Mouse (Mus musculus): ENCODE results near the gene Trim71.

Gene Trim71

DNA sequence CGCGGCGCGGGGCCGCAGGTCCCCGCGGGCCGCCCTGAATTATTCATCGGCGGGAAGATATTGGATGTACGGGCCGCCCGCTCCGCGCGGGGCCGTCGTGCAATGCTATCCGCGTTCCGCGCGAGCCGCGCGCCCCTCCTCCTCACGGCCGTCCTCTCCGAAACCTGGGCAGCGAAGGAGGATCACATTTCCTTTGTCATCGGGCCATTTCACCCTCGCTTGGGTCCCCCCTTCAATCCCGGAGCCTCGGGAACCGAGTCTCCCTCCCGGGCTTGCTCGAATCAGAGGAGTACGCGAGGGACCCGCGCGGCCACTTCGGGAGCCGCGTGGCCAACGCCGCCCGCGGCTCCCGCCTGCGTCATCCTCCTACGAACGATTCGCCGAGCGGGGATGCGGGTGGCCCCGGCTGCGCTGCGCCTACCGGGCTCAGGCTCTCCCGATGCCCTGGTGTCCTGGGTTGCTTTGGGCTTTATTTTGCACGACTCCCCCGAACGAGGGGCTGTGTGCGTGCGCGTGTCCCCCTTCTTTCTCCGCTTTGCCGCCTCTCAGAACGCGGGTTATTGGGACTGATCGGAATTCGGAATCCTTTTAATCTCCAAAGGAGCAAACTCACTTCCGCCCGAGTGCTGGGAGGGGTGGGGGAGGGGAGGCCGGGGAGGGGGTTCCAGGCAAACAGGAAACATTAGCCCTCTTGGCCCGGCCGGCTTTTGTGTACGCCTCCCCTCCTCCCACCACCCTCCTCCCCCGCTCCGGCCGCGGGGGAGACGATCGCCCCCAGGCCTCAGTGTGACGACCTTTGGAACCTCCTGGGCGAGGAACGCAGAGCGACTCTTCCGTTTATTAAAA lies at the start of gene Trim71:
Gene Trim71, minus strand, starts transcription at position 609 of the 846 bp plus-strand sequence.
- no peak for DNase-seq (ENCODE audit: low read depth, low spot score)

DNA sequence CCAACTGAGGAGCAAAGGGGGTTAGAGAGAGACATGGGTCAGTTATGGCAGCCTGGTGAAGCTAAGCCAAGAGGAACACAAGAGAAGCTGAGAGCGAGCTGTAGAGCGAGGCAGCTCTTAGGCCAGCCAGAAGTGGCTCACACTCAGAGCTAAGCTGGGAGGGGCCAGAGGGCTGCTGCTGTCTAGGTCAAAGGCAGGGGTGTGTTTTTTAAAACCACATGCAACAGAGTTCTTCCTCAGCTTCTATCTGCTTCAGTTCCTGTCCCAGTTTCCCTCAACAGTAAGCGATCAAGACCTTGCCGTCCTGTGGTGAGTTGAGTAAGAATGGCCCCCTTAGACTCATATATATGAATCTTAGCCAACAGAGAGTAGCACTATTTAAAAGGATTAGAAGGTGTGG lies 48.9 kb upstream of the Trim71 start:
- DNase-seq (ENCODE audit: low read depth, low spot score): no peak

DNA sequence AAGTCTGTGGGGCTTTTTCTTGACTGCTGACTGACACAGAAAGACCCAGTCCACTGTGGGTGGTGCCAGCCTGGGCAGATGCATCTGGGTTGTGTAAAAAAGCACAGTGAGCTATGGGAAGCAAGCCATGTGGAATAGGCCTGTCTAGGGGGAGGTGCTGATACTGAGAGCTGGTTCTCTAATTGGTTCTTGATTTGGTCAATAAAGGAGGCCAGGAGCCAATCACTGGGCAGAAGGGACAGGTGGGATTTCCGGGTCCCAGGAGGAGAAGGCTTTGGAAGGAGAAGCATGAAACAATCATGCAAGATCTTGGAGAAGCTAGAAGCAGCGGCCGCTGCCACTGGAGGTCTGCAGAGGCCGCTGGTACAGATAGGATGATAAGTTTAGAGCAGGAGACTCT lies 48.4 kb upstream of the Trim71 start:
- no peak for DNase-seq (ENCODE audit: low read depth, low spot score)

DNA sequence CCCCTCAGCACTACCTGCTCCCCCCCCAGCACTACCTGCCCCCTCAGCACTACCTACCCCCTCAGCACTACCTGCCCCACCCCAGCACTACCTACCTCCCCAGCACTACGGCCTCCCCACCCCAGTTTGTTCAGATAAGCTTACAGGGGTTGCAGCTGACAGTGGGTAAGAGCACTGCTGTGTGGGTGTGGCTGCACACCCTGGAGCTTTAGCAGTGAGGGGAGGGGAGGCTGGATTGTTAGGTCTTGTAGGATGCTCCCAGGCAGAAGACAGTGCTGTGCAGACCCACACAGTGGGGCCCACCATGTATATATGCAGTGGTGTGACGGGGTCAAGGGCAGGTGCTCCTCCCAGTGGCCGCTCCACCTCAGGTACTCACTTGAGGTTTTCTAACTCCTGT lies 46.1 kb upstream of the Trim71 start:
- DNase-seq (ENCODE audit: low read depth, low spot score): no peak

DNA sequence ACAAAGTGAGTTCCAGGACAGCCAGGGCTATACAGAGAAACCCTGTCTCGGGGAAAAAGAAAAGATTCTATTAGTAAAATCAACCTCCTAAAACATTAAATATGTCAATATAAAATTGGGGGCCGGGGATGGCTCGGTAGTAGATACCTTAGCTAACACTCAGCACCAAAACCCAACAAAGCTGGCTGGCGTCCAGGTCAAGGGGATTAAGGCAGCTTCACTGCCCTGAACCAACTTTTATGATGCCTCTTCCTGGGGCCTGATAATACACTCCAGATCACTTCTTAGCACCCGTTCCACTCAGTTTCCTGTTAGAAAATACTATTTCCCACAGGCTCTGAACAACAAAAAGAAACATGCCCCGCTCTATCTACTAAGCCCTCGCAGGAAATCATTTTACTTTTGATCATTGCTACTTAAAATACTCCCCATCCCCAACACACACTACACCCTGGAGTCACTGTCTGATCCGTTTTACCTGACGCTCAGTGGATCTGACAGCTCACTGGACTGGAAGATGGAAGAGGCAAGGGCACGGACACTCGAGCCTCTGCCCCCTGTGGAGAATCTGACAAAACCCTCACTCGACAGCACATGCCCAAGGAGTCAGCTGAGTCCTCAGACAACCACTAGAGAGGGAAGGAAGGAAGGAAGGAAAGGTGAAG lies 39.8 kb upstream of the Trim71 start:
- DNase-seq (ENCODE audit: low read depth, low spot score): no peak

DNA sequence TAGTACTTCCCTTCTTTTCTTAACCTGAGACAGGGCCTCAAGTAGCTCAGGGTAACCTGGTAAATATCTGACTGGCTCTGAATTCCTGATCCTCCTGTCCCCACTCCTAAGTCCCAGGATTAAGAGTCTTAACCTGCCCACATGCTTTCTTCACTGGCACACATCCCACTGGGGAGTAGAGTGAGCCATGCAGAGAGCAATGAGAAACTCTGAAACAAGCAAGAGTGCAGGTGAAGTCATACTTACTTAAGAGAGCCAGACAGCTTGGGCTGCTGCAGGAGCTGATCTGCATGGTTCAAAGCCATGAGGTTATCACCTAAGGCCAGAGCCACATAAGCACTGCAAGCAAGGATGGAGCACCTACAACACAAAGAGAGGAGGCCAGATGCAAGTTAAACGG lies 36.9 kb upstream of the Trim71 start:
- DNase-seq (ENCODE audit: low read depth, low spot score): no peak

DNA sequence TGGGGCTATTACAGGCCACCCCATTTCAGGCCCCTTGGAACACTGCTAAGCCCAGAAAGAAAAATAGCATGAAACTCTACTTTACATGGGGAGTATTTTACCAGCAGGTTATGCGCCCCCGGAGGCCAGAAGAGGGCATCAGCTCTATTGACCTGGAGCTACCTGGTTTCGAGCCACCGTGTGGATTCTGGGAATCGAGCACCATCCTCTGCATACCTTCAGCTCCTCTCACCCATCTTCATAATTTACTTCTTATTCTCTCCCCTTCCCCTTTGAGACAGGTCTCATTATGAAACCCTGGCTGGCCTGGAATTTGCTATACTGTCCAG lies 20.8 kb upstream of the Trim71 start:
- no peak for DNase-seq (ENCODE audit: low read depth, low spot score)

DNA sequence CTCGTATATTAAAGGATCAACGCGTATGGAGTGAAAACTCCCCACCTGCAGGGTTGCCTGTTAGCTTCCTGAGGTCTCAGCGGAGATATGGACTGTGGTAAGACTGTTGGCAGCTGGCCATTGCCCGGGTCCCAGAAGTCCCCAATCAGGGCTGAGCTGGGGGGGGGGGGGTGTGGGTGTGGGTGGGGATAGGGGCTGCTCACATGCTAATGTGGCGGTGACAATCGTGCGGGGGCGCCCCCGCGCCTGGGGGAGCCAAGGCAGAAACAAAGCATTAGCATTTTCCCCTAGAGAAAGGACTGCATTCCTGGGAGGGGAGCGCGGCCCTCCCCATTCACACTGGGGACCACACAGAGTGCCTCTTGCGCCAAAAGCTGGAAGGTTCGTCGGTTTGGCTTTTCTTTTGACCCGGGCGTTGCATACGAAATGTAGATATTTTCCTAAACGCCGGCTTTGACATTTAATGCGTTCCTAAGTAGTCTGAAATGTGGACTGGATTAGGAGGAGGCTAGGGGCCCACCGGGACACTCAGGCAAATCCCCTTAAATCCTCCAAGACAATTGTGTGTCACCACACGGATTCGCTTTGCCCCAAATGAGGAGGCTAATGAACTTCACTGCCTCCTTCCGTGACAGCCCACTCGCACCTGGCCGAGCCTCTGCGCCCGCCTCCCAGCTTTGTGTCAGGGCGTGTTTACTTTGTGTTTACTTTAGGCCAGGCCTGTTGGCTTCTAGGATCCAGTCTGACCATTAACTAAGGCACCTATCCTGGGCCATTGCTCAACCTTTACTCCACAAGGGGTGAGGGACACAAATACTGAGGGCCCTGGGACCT lies 20.2 kb upstream of the Trim71 start:
- no peak for DNase-seq (ENCODE audit: low read depth, low spot score)

DNA sequence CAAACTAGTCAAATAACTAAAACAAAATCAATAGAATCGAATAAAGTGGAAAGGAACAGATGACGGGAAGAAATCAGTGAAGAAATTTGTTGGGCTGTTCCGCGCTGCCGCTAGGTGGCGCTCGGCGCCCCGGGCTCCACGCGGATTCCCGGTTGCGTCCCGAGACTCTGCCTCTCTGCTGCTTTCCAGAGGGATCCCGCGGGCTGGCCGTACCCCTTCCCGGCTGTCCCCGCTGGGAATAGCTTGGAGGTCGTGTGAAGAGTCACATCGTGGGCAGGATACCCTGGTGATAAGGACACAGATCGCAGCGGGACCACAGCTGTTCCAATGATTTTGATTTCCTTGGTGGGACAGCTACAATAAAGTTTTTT lies 19.6 kb upstream of the Trim71 start:
- DNase-seq (ENCODE audit: low read depth, low spot score): no peak

DNA sequence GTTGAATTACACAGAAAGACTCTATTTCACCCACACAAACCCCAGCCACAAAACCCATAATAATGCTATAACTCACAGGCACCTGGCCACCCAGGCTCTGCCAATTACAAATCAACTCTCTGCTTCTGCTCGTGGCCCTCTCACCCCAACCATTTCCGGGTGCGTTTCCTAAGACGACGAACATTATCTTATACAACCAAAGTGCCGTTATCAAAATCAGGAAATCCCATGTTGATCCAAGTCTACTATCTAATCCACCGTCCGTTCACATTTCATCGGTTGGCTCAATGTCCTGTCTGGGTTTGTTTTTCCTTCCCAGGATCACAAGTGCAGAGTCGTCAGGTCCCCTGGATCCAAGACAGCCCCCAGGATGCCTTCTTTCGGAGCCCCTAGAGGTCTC lies 14.5 kb upstream of the Trim71 start:
- DNase-seq (ENCODE audit: low read depth, low spot score): no peak

DNA sequence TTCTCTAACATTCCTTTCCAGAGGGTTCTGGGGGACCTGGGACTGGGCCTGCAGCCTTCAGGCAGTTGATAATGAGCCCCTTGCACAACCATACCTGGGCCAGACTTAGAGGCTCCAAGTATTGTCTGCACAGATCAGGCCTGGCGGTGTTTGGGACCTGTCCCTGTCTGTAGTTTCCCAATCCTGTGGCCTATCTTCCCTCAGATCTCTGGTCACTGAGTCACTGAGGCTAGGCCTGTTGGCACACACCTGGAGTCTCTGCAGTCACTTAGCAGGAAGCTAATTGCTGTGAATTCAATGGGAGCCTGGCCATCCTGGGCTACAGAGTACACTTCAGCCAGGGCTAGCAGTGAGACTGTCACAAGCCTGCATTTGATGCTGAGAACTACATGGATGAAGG lies 11.8 kb upstream of the Trim71 start:
- no peak for DNase-seq (ENCODE audit: low read depth, low spot score)

DNA sequence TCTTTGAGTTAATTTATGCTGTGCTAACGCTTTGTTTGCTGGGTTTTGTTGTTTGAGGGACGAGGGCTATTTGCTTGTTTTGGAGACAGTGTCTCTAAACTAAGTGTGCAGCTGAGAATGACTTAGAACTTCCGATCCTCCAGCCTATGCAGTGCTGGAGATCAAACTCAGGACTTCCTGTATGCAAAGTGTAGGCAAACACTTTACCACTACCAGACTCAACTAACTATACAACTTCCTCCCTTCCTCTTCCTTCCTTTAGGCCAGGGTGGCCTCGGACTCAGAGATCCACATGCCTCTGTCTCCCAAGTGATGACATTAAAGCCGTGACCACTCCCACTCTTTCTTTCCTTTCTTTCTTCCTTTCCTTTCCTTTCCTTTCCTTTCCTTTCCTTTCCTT lies 9.4 kb upstream of the Trim71 start:
- no peak for DNase-seq (ENCODE audit: low read depth, low spot score)

DNA sequence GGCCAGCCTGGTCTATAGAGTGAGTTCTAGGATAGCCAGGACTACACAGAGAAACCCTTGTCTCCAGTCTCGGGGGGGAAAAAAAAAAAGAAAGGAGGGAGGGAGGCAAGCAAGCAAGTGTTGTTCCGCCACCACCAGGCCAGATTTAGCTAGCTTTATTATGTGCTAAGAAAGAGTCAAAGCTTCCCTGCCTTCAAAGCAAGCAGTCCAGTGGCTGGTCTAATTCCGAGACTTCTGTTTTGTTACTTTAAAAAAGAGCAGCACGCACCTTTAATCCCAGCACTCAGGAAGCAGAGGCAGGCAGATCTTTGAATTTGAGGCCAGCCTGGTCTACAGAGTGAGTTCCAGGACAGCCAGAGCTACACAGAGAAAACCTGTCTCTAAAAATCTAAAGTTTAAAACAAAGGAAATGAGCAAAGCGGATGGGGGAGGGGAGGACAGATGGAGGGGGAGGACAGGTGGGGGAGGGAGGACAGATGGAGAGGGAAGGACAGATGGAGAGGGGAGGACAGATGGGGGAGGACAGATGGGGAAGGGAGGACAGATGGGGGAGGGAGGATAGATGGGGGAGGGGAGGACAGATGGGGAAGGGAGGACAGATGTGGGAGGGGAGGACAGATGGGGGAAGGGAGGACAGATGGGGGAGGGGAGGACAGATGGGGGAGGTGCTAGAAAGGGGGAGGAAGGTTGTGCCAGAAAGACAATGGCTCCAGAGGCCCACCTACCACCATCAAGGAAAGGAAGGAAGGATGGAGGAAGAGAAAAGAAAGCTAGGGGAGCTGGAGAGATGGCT lies 4.7 kb upstream of the Trim71 start:
- no peak for DNase-seq (ENCODE audit: low read depth, low spot score)

DNA sequence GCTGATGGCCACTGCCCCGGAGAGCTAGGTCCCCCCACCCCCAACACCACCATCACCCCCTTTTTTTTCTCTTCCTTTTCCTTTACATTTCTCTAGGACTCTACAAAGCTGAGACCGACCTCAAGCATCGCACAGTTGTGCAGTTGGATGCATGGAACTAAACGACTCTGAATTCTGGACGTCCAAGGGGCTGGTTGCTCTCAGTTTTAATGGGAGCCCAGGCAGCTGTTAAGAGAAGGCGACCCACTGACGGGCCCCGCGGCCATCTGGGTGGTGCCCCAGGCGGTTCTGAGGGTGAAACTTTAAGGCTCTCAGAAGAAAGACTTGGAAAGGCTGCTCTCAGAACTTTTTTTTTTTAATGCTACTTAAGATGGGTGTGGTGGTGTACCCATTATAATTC lies 498 bp upstream of the Trim71 start:
- no peak for DNase-seq (ENCODE audit: low read depth, low spot score)

DNA sequence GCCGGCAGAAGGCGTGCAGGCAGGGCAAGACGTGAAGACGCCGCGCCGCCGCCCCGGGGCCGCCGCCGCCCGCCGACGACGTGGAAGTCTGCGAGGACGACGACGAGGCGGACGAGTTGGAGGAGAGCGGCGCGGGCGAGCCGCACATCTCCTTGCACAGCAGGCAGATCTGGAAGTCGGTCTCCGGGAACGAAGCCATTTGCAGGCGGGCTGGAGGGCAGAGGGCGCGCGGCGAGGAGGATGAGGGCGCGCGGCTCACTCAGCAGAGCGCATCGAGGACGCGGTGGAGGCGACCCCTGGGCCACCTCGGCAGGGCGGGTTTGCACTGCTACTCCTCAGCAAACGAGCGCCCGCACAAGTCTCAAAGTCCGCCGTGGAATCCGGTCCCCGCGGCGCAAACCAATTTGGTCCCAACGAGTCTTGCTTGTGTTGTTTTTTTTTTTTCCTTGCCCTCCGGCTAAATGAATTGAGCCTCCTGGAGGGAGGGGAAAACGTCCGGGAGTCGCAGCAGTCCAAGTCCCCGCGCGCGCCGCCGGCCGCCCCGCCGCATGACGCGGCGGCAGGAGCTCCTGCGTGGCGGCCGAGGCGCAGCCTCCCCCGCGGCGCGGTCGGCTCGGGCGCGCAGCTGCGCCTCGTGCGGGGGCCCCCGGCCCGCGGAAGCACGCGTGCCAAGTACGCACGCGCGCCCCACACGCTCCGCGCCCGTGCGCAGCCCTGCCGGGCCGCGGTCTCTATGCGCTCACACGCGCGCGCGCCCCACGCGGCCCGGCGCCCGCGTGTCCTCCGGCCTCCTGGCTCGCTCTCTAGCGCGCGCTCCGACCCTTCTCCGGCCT lies 1.0 kb downstream of the Trim71 start:
- no peak for DNase-seq (ENCODE audit: low read depth, low spot score)

DNA sequence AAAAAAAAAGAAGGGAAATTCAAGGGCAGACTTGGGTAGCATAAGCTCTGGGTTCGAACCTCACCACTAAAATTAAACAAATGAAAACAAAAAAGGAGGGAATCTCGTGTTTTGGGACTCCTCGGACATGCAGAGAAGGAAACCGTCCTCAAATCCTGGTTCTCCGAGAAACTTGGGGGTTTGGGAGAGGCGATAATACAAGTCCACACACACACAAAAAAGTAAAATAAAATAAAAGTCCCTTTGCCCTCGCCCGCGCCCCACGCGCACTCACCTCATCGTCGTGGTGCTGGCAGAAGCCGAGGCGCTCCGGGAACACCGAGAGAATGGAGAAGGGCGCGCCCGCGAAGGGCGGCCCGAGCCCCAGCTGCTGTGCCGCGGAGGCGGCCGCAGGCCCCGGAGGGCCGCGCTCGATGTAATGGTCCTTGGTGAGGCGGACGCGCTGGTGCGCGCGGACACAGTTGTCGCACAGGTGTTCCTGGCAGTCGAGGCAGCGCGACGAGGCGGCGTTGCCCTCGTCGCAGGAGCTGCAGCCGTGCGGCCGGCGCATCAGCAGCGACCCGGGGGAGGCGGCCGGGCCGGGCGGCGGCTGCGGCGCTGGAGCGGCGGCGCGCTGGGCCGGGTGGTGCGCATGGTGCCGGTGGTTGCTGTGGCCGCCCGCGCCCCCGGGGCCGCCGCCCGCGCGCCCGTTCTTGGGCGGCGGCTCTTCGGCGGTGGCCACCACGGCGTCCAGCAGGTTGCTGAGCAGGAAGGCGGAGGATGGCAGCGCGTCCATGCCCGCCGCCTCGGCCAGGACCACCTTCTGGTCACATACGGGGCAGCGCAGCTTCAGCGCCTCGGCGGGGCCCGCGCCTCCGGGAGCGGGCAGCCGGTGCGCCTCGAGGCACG lies 1.9 kb downstream of the Trim71 start:
- no peak for DNase-seq (ENCODE audit: low read depth, low spot score)

DNA sequence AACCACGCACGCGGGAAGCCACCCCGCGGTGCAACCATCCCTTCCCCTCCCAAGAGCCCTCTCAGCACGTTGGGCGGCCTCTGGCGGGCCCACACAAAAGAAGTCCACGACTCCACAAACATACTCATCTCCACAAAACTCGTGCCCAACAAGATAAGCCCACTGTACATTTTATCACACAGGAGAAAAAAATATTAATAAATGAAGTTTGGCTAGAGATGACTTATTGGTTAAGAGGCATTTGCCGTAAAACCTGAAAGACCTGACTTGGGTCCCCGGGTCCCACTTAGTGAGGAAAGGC lies 2.5 kb downstream of the Trim71 start:
- DNase-seq (ENCODE audit: low read depth, low spot score): no peak

DNA sequence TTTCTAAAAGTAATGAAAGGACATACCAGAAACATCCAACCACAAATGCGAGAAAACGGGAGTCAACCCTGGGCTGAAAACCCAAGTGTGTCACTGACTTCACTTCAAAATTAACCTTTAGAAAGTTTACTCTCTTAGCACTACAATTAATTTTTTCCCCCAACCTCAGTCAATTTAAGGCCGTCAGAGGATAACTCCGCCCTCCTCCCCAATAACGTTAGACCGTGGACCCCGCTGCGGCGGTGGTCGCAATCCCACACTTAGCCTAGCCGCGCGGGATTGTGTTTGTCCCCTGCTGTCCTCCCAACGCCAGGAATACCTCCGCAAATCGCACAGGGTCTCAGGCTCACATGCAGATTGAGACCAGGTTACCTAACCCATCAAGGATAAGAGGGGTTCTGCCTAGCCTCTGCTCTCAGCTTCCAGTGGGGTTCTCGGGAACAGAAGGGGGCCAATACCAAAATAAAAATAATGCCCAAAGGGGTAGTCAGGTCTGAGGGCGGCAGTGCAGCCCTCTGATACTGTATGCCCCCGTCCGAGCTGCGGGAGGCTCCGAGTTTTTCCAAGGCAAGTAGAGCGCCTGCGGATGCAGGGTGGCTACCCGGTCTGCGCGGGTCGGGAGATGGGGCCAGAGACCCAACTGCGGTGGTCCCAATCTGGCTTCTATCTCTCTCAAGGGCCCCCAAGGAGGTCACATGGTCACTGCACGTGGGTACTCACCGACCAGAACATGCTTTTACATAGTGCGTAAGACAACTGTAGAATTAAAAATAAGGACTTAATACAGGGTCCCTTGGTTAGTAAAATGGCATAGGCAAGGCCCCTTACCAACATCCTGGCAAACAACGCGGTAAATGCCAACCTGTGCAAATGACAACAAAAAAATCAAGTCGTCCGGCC lies 3.1 kb downstream of the Trim71 start:
- DNase-seq (ENCODE audit: low read depth, low spot score): no peak

DNA sequence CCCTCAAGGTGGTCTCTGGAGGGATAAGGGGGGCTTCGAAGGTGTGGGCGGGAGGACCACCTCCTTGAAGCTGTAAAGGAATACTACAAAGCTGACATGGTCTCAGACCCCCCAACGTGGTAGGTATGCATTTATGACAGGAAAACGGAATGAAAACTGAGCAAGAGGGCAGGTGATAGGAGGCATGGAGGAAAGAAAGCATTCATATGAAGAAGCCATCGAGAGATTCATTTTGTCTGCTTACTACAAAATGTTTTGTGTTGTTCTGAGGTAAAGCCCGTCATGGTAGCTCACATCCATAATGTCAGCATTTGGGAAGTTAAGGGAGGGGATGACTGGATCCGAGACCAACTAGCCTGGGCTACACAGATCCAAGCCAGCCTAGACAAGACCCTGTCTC lies 4.0 kb downstream of the Trim71 start:
- no peak for DNase-seq (ENCODE audit: low read depth, low spot score)

Data from brain, embryonic 18.5 days (tissue).